Mouse (Mus musculus): ENCODE results near the gene Gm10271. TPM values are rescaled to one million over a fixed set of nuclear protein-coding genes. Genes with fewer than 3 reads are reported as not detected.

Gm10271 gene
- polyA plus RNA-seq, 1 experiment = not detected

GRCm38 (mm10) chr10:116923651-116924495 lies 48.5 kb downstream of the Gm10271 start:
- H3K4me1 ChIP-seq = peaks cover 8% of the 10 kb centered on the region; the same call in 1 of the 2 replicates

GRCm38 (mm10) chr10:116922161-116922560 lies 50.2 kb downstream of the Gm10271 start:
- TF ChIP-seq FLI1 (IDR thresholded peaks at IDR 0.05; ENCODE audit: low read length) = no peak
- TF ChIP-seq GATA1 (IDR thresholded peaks at IDR 0.05; ENCODE audit: borderline replicate concordance, low read length) = no peak
- H3K36me3 ChIP-seq (replicated peaks; ENCODE audit: low read length) = peaks cover 43% of the 10 kb centered on the region

More at GRCm38 (mm10) chr10:116923651-116924495, 48.5 kb downstream of the Gm10271 start:
- H3K27me3 ChIP-seq (replicated peaks) = no peaks in the 10 kb centered on the region
- peak overlapping the region; percentile 69 for H3K4me3 ChIP-seq (replicated peaks)
- no peaks in the 10 kb centered on the region for H3K9me3 ChIP-seq
- H3K36me3 ChIP-seq (replicated peaks; ENCODE audit: low read length) = peaks cover 49% of the 10 kb centered on the region
- TF ChIP-seq GATA1 (IDR thresholded peaks at IDR 0.05; ENCODE audit: borderline replicate concordance, low read length) (no peak), FLI1 (IDR thresholded peaks at IDR 0.05; ENCODE audit: low read length) (no peak)

GRCm38 (mm10) chr10:116921416-116921815 lies 51.0 kb downstream of the Gm10271 start:
- no peak overlapping the region for H3K4me3 ChIP-seq (replicated peaks)
- H3K27me3 ChIP-seq (replicated peaks) = no peaks in the 10 kb centered on the region
- no peaks in the 10 kb centered on the region for H3K9me3 ChIP-seq
- H3K36me3 ChIP-seq (replicated peaks; ENCODE audit: low read length) = peaks cover 38% of the 10 kb centered on the region
- peaks cover 11% of the 10 kb centered on the region for H3K4me1 ChIP-seq
- TF ChIP-seq GATA1 (IDR thresholded peaks at IDR 0.05; ENCODE audit: borderline replicate concordance, low read length) (no peak), FLI1 (IDR thresholded peaks at IDR 0.05; ENCODE audit: low read length) (no peak)

More at GRCm38 (mm10) chr10:116922161-116922560, 50.2 kb downstream of the Gm10271 start:
- H3K4me3 ChIP-seq (replicated peaks) = no peak overlapping the region
- no peaks in the 10 kb centered on the region for H3K9me3 ChIP-seq
- H3K4me1 ChIP-seq = peaks cover 8% of the 10 kb centered on the region; the same call in 1 of the 2 replicates
- H3K27me3 ChIP-seq (replicated peaks) = no peaks in the 10 kb centered on the region

GRCm38 (mm10) chr10:116920641-116921040 lies 51.8 kb downstream of the Gm10271 start:
- H3K4me1 ChIP-seq = peaks cover 12% of the 10 kb centered on the region
- no peak overlapping the region for H3K4me3 ChIP-seq (replicated peaks)

GRCm38 (mm10) chr10:116919368-116920317 lies 52.8 kb downstream of the Gm10271 start:
- H3K36me3 ChIP-seq (replicated peaks; ENCODE audit: low read length) = peaks cover 42% of the 10 kb centered on the region
- H3K9me3 ChIP-seq = no peaks in the 10 kb centered on the region
- H3K27me3 ChIP-seq (replicated peaks) = no peaks in the 10 kb centered on the region
- no peak for TF ChIP-seq GATA1 (IDR thresholded peaks at IDR 0.05; ENCODE audit: borderline replicate concordance, low read length)
- no peak for TF ChIP-seq FLI1 (IDR thresholded peaks at IDR 0.05; ENCODE audit: low read length)
- H3K4me1 ChIP-seq = peaks cover 12% of the 10 kb centered on the region
- no peak overlapping the region for H3K4me3 ChIP-seq (replicated peaks)

More at GRCm38 (mm10) chr10:116920641-116921040, 51.8 kb downstream of the Gm10271 start:
- no peaks in the 10 kb centered on the region for H3K27me3 ChIP-seq (replicated peaks)
- H3K9me3 ChIP-seq = no peaks in the 10 kb centered on the region
- TF ChIP-seq FLI1 (IDR thresholded peaks at IDR 0.05; ENCODE audit: low read length) (no peak), GATA1 (IDR thresholded peaks at IDR 0.05; ENCODE audit: borderline replicate concordance, low read length) (no peak)
- H3K36me3 ChIP-seq (replicated peaks; ENCODE audit: low read length) = peaks cover 41% of the 10 kb centered on the region

- H3K27me3 ChIP-seq (replicated peaks) = no peaks in the 10 kb centered on the region
- peaks cover 56% of the 10 kb centered on the region for H3K36me3 ChIP-seq (replicated peaks; ENCODE audit: low read length)
- TF ChIP-seq FLI1 (IDR thresholded peaks at IDR 0.05; ENCODE audit: low read length) (no peak), GATA1 (IDR thresholded peaks at IDR 0.05; ENCODE audit: borderline replicate concordance, low read length) (no peak)
- no peak overlapping the region for H3K4me3 ChIP-seq (replicated peaks)
- H3K4me1 ChIP-seq = peaks cover 4% of the 10 kb centered on the region; the same call in 1 of the 2 replicates
- H3K9me3 ChIP-seq = no peaks in the 10 kb centered on the region
These were observed 55.8 kb downstream of the Gm10271 start for GRCm38 (mm10) chr10:116916581-116916980.

GRCm38 (mm10) chr10:116915286-116915685 lies 57.1 kb downstream of the Gm10271 start:
- H3K36me3 ChIP-seq (replicated peaks; ENCODE audit: low read length) = peaks cover 69% of the 10 kb centered on the region
- peaks cover 4% of the 10 kb centered on the region; the same call in 1 of the 2 replicates for H3K4me1 ChIP-seq
- no peak for TF ChIP-seq FLI1 (IDR thresholded peaks at IDR 0.05; ENCODE audit: low read length)
- TF ChIP-seq GATA1 (IDR thresholded peaks at IDR 0.05; ENCODE audit: borderline replicate concordance, low read length) = no peak
- no peaks in the 10 kb centered on the region for H3K27me3 ChIP-seq (replicated peaks)
- no peak overlapping the region for H3K4me3 ChIP-seq (replicated peaks)
- no peaks in the 10 kb centered on the region for H3K9me3 ChIP-seq

- no peak overlapping the region for H3K4me3 ChIP-seq (replicated peaks)
- peaks cover 74% of the 10 kb centered on the region for H3K36me3 ChIP-seq (replicated peaks; ENCODE audit: low read length)
- no peaks in the 10 kb centered on the region for H3K27me3 ChIP-seq (replicated peaks)
- H3K4me1 ChIP-seq = peaks cover 4% of the 10 kb centered on the region; the same call in 1 of the 2 replicates
- TF ChIP-seq FLI1 (IDR thresholded peaks at IDR 0.05; ENCODE audit: low read length) (no peak), GATA1 (IDR thresholded peaks at IDR 0.05; ENCODE audit: borderline replicate concordance, low read length) (no peak)
- H3K9me3 ChIP-seq = no peaks in the 10 kb centered on the region
These were observed 57.8 kb downstream of the Gm10271 start for GRCm38 (mm10) chr10:116914586-116914985.

- Histone ChIP-seq H3K4me1 (peaks cover 8% of the 10 kb centered on the region), H3K9me3 (no peaks in the 10 kb centered on the region), H3K27me3 (replicated peaks) (no peaks in the 10 kb centered on the region), H3K36me3 (replicated peaks; ENCODE audit: low read length) (peaks cover 75% of the 10 kb centered on the region), H3K4me3 (replicated peaks) (no peak overlapping the region)
- TF ChIP-seq GATA1 (IDR thresholded peaks at IDR 0.05; ENCODE audit: borderline replicate concordance, low read length) = no peak
- TF ChIP-seq FLI1 (IDR thresholded peaks at IDR 0.05; ENCODE audit: low read length) = no peak
These were observed 58.6 kb downstream of the Gm10271 start for GRCm38 (mm10) chr10:116913647-116914273.

Measured in megakaryocyte, embryonic 14.5 days (primary cell).